Mouse (Mus musculus) CH12.LX (cell line): ENCODE measurements around the gene Ube2o. TPM values are rescaled to one million over a fixed set of nuclear protein-coding genes. Genes with fewer than 3 reads are reported as not detected.

Experiments
- DNase-seq: peaks from one replicate; pipeline ENCODE4 v3.0.0-alpha.2; 2013; ENCODE audit errors: extremely low read depth
- H3K27ac ChIP-seq: 2 replicates; pipeline ENCODE4 v1.5.1; 2012; ENCODE audit warnings: low read depth, mild to moderate bottlenecking, control low read depth, moderate library complexity; ENCODE audit not compliant: insufficient read depth
- H3K27me3 ChIP-seq: replicated peaks from 2 replicates; pipeline ENCODE3; 2012; ENCODE audit warnings: inconsistent platforms
- H3K36me3 ChIP-seq, 2 experiments: replicated peaks in 1 of 2; 2 replicates each; pipeline versions ENCODE3 to v1.6.1; 2012; ENCODE audit warnings: inconsistent platforms in 1 of 2, low read length in 1 of 2, mild to moderate bottlenecking in 1 of 2, mixed read lengths in 1 of 2, moderate library complexity in 1 of 2; ENCODE audit not compliant: control insufficient read depth in 1 of 2, insufficient read depth in 1 of 2
- H3K4me1 ChIP-seq, 2 experiments: 2 replicates each; pipeline ENCODE4 v1.6.1; 2012; ENCODE audit warnings: inconsistent platforms in 1 of 2, moderate library complexity in 1 of 2; ENCODE audit not compliant: insufficient read depth in 2 of 2, control insufficient read depth in 1 of 2
- H3K4me2 ChIP-seq: 2 replicates; pipeline ENCODE4 v1.6.1; 2012; ENCODE audit warnings: low read depth, mild to moderate bottlenecking, control low read depth; ENCODE audit not compliant: poor library complexity, insufficient read depth, severe bottlenecking
- H3K4me3 ChIP-seq, 3 experiments: fragments of 150-350 bp in 1 of 3; sonication (generic) in 1 of 3; replicated peaks in 1 of 3; 2 replicates each; pipeline versions ENCODE3 to v1.5.1; 2011 to 2012; ENCODE audit warnings: low read depth in 2 of 3, low read length in 2 of 3, mild to moderate bottlenecking in 2 of 3, moderate library complexity in 2 of 3, control low read depth in 1 of 3, improper control_type of control experiment in 1 of 3, inconsistent platforms in 1 of 3, mixed read lengths in 1 of 3; ENCODE audit not compliant: poor library complexity in 1 of 3
- H3K79me2 ChIP-seq: replicated peaks from 2 replicates; pipeline ENCODE4 v1.6.1; 2012; ENCODE audit warnings: mild to moderate bottlenecking, moderate library complexity; ENCODE audit not compliant: control insufficient read depth, poor library complexity, insufficient read depth, severe bottlenecking; ENCODE audit errors: extremely low read depth
- H3K9ac ChIP-seq: 2 replicates; pipeline ENCODE4 v1.6.1; 2012; ENCODE audit warnings: low read depth, mild to moderate bottlenecking, control low read depth, moderate library complexity; ENCODE audit not compliant: insufficient read depth
- H3K9me3 ChIP-seq: replicated peaks from 2 replicates; pipeline ENCODE3; 2012; ENCODE audit warnings: low read length, inconsistent platforms, mixed read lengths
- ELF1 ChIP-seq: IDR thresholded peaks from 2 replicates; pipeline ENCODE4 v1.6.1; 2014; ENCODE audit warnings: low read depth, mild to moderate bottlenecking, inconsistent platforms, low read length, improper control_type of control experiment
- HCFC1 ChIP-seq: IDR thresholded peaks from 2 replicates; pipeline ENCODE4 v1.6.1; 2012; ENCODE audit warnings: low read depth, mild to moderate bottlenecking, inconsistent platforms, low read length, improper control_type of control experiment
- JUN ChIP-seq: IDR thresholded peaks from 2 replicates; pipeline ENCODE4 v1.6.1; 2011; ENCODE audit warnings: low read depth, mild to moderate bottlenecking, low read length, improper control_type of control experiment, moderate library complexity; ENCODE audit not compliant: insufficient read depth
- MAX ChIP-seq: IDR thresholded peaks from 2 replicates; pipeline ENCODE4 v1.6.1; 2011; ENCODE audit warnings: low read length, improper control_type of control experiment
- MAZ ChIP-seq: IDR thresholded peaks from 2 replicates; pipeline ENCODE4 v1.6.1; 2012; ENCODE audit warnings: low read depth, mild to moderate bottlenecking, inconsistent platforms, low read length, improper control_type of control experiment, moderate library complexity
- MEF2A ChIP-seq: IDR thresholded peaks from 2 replicates; pipeline ENCODE4 v1.6.1; 2014; ENCODE audit warnings: low read depth, mild to moderate bottlenecking, inconsistent platforms, low read length, improper control_type of control experiment, borderline replicate concordance
- MXI1 ChIP-seq: IDR thresholded peaks from 2 replicates; pipeline ENCODE4 v1.6.1; 2011; ENCODE audit warnings: mild to moderate bottlenecking, low read depth, low read length, improper control_type of control experiment
- MYC ChIP-seq: IDR thresholded peaks from 2 replicates; pipeline ENCODE4 v1.6.1; 2011; ENCODE audit warnings: low read depth, mild to moderate bottlenecking, improper control_type of control experiment, low read length
- NELFE ChIP-seq: IDR thresholded peaks from 2 replicates; pipeline ENCODE4 v1.6.1; 2011; ENCODE audit warnings: low read depth, low read length, improper control_type of control experiment
- NRF1 ChIP-seq: IDR thresholded peaks from 2 replicates; pipeline ENCODE4 v1.6.1; 2014; ENCODE audit warnings: low read depth, mild to moderate bottlenecking, inconsistent platforms, low read length, improper control_type of control experiment, moderate library complexity
- POLR2A ChIP-seq: IDR thresholded peaks from 2 replicates; pipeline ENCODE4 v1.6.1; 2011; ENCODE audit warnings: low read depth, mild to moderate bottlenecking, improper control_type of control experiment, low read length
- RCOR1 ChIP-seq: conservative IDR thresholded peaks from 2 replicates; pipeline ENCODE4 v1.6.1; 2012; ENCODE audit warnings: low read depth, mild to moderate bottlenecking, inconsistent platforms, low read length, improper control_type of control experiment
- SIN3A ChIP-seq: IDR thresholded peaks from 2 replicates; pipeline ENCODE4 v1.6.1; 2012; ENCODE audit warnings: low read length, improper control_type of control experiment, inconsistent platforms
- TBP ChIP-seq: conservative IDR thresholded peaks from 2 replicates; pipeline ENCODE4 v1.6.1; 2011; ENCODE audit warnings: low read depth, low read length, improper control_type of control experiment
- TCF12 ChIP-seq: IDR thresholded peaks from 2 replicates; pipeline ENCODE4 v1.6.1; 2014; ENCODE audit warnings: low read depth, mild to moderate bottlenecking, inconsistent platforms, low read length, improper control_type of control experiment
- USF1 ChIP-seq: IDR thresholded peaks from 2 replicates; pipeline ENCODE4 v1.6.1; 2014; ENCODE audit warnings: low read depth, mild to moderate bottlenecking, inconsistent platforms, low read length, improper control_type of control experiment
- USF2 ChIP-seq: conservative IDR thresholded peaks from 2 replicates; pipeline ENCODE4 v1.6.1; 2011; ENCODE audit warnings: low read depth, low read length, improper control_type of control experiment
- ZMIZ1 ChIP-seq: IDR thresholded peaks from 2 replicates; pipeline ENCODE4 v1.6.1; 2012; ENCODE audit warnings: low read depth, mild to moderate bottlenecking, inconsistent platforms, low read length, improper control_type of control experiment
- ZNF384 ChIP-seq: IDR thresholded peaks from 2 replicates; pipeline ENCODE4 v1.6.1; 2012; ENCODE audit warnings: low read depth, low read length, improper control_type of control experiment, inconsistent platforms
- dilution Hi-C: fragments of 300-500 bp; cut with MboI; formaldehyde crosslinking; loops from 2 replicates; pipeline ENCODE4 v1.14.3; 2020; ENCODE audit warnings: low sequenced_read_pairs; ENCODE audit not compliant: extremely low pct_unique_long_range_greater_than_20kb, extremely low pct_ligation_motif_present
- in situ Hi-C: fragments of 300-500 bp; cut with MboI; formaldehyde crosslinking; loops from 3 replicates; pipeline ENCODE4 v1.14.3; 2019; ENCODE audit warnings: low sequenced_read_pairs, low pct_ligation_motif_present, low pct_unique_long_range_greater_than_20kb, mixed read lengths
- polyA plus RNA-seq: library from polyadenylated mRNA; unstranded; fragments of >175 nt; gene quantifications from 2 replicates; pipeline ENCODE4 v1.2.1, GENCODE M21; 2012; ENCODE audit warnings: low read depth; ENCODE audit not compliant: insufficient read length
- total RNA-seq, 2 experiments: library from RNA; depleted of rRNA; stranded (reverse); fragments of 300-350 nt in 1 of 2; fragments of >200 nt in 1 of 2; gene quantifications; 2 replicates each; pipeline ENCODE4 v1.2.3; 2012 to 2014

Gene Ube2o
- total and polyA plus RNA-seq, 3 experiments, result 12.7 to 61.7 (median 42.8) TPM

GRCm38 (mm10) chr11:116624131-116624832 is 43.0 kb upstream of the Ube2o start:
- TF ChIP-seq MAZ (no peak), MAX (peak; percentile 56; the same call in 1 of the 2 replicates), NELFE (peak; percentile 63), USF2 (no peak), ZMIZ1 (peak; percentile 75), MEF2A (no peak), RCOR1 (no peak), ELF1 (0 out of 2 replicates have a peak, but pooled peaks have one; percentile 14), USF1 (no peak), SIN3A (peak; percentile 79), ZNF384 (no peak), TCF12 (peak; percentile 69), TBP (peak; percentile 88), NRF1 (peak; percentile 78), HCFC1 (no peak; the same call in 1 of the 2 replicates), POLR2A (peak; percentile 84), MYC (peak; percentile 62; the same call in 1 of the 2 replicates), MXI1 (peak; percentile 85), JUN (no peak)
- H3K27ac ChIP-seq, result peak overlapping the region; percentile 92
- H3K79me2 ChIP-seq, result no peaks in the 10 kb centered on the region
- H3K36me3 ChIP-seq, result peaks cover 0 to 3% of the 10 kb centered on the region in 2 experiments
- no peaks in the 10 kb centered on the region for H3K27me3 ChIP-seq
- no peaks in the 10 kb centered on the region for H3K9me3 ChIP-seq
- H3K4me3 ChIP-seq, result peak overlapping the region; percentile 76 to 93 (median 86)
- in situ Hi-C loops, result no loop called here
- H3K4me1 ChIP-seq, result peaks cover 48 to 85% of the 10 kb centered on the region in 2 experiments
- dilution Hi-C loops, result no loop called here
- H3K9ac ChIP-seq, result peak overlapping the region; percentile 89
- DNase-seq, result peak; percentile 87
- H3K4me2 ChIP-seq, result peak overlapping the region; percentile 93
